Mouse (Mus musculus) adrenal gland, postnatal 36 days (tissue): ENCODE results near the gene Ube2d3. TPM values are rescaled to one million over a fixed set of nuclear protein-coding genes. Genes with fewer than 3 reads are reported as not detected.
"Not testable (repeated sequence)": the region's sequence is repeated elsewhere in the genome, so short reads cannot be mapped to it uniquely, and the experiment has no call there.

Experiments used
- DNase-seq, 2 experiments: peaks; one replicate each; pipeline ENCODE4 v3.0.0; 2021; ENCODE audit warnings: mixed read lengths in 1 of 2
- total RNA-seq, 2 experiments: library from RNA; stranded (reverse); gene quantifications; 2 replicates each; pipeline ENCODE4 v1.2.3; 2021

Gene Ube2d3
- total RNA-seq, 2 experiments from 2014 or later, result 409 to 423 TPM

DNA sequence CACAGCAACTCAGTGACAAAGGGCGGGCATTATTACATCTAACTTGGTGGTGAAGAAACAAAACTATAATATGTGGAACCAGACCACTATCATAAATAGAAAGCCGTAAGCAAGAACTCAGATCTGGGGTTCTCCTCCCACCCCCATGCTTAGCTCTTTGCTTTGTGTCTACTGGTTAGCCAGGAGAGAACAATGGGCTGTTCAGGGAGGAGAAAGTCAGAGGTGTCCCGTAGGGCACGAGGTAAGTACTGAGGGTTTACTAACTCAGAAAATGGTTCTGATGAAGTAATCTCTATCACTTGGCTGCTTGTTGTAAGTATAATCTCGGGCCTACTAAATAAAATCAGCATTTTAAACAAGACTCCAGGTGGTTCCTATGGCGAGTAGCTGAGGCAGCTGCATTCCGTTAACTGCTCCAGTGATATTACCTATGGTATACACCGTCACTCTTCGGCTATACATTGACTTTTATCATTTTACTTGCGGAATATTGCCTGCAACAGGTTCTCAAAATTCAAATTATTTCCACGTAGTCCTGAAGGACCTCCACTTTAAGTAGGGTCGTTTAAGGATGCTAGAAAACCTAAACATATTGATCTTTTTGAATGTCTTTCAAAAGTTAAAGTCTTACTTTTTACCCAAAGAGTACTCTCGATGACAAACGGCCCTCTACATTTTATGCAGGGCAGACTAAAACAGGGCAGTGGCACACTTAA lies 890 bp upstream of the Ube2d3 start:
- no peak for DNase-seq

GRCm38 (mm10) chr3:135438531-135438912 lies 573 bp downstream of the Ube2d3 start:
- peak; percentile 90 to 95 for DNase-seq

- DNase-seq, result peak; percentile 85 to 92
These were observed 1.1 kb downstream of the Ube2d3 start for GRCm38 (mm10) chr3:135438913-135439531.

DNA sequence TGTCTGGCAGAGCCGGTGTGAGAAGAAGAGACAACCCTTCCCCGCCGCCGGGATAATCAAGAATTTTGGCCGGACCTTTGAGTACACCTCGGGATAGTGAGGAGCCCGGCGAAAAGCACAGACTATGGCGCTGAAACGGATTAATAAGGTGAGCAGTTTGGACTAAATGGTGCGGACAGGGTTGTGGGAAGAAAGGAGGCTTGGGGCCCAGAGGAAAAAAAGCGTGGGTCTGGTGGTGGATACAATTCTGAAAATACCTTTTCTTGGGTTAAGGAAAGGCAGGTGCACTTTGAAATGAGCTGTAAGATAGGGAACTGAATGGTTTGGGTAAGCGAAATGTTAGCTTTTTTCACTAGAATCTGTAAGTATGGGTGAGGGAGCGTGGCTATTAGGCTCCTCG lies 1.7 kb downstream of the Ube2d3 start:
- no peak for DNase-seq

DNA sequence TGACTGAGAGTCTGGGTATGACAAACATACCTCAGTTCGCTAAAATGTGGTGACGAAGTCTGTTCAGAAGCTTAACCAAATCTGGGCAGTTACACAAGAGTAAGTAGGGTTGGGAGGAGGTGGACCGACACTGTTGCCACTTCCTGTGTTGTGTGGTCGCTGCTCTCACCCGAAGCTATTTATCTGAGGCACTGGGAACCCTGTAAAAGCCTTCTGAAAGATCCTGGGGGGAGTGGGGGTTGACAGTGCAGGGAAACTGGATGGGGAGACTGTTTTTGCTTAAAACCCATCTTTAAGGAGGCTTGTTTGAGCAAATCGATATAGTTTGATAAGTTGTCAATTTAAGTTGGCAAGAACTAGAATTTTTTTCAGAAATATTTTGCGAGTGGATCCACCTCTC lies 2.3 kb downstream of the Ube2d3 start:
- peak; percentile 35 to 47 for DNase-seq

DNA sequence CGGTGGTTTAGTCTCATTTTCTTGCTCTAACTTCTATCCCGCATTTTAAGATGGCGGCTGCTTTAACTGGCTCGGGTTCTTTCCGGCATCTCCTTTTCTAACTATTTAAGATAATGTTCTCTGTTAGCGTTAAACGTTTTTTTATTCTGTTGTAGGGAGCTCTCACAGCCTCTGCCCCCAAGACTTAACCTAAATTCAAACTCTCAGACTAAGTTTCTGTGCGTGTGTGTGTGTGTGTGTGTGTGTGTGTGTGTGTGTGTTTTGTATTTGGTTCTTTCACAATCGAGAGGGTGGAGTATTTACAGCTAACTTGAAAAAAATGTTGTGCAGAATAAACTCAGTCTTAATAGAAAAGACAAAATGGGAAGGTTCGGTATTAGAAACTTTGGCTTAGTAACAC lies 2.7 kb downstream of the Ube2d3 start:
- peak in 1 of 2 experiments; percentile 13 for DNase-seq

DNA sequence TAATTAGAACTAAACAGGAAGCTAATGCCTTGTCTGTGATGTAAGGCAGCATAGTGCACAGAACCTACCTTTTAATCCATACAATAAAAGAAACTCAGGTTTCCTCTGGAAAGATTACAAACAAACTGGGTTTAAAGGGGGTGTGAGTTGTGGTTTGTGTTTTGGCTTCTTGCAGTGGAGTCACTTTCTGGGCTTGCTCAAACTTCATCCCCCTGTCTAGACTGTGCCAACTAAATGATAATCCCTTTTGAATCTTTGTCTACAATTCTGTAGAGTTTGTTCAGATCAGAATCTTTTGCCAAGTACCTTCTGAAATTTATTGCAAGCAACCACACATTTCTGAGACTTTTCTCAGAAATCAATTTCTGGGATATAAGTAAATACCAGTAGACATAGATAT lies 7.0 kb downstream of the Ube2d3 start:
- DNase-seq, result no peak

GRCm38 (mm10) chr3:135458981-135459380 lies 21.0 kb downstream of the Ube2d3 start:
- DNase-seq, result no peak

DNA sequence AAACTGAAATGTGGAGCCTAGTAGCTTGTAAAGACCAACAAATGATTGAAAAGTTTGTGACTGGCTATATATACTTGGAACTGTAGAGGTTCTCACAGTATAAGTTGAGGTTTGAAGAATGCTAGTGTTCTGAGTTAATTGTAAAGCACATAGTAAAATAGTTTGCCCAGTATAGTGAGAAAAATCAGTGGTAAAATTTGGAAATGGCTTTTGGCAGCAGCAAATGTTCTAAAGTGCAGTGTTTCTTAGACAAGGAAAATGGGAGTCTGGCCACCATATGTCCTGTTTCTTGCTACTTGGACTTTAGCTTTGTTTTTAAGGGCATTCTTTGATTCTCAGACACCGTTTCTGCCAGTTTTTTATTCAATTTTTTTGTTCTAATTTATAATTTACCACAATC lies 30.5 kb downstream of the Ube2d3 start:
- DNase-seq, result no peak

DNA sequence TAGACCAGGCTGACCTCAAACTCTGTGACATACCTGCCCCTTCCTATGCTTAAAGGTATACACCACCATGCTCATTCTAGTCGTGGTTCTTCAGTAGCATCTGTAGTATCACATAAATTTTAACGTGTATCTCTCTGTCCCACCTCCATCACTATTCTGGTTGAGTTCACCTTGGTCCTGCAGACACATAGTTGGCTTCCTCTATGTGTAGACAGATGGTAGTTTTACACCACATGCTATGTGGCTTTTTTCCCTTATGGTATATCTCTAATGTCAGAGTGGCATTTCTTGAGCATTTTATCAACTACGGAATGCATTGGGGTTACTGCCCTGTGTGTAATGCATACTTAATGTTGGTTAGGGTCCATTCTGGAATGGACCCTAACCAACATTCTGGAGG lies 31.2 kb downstream of the Ube2d3 start:
- no peak for DNase-seq

DNA sequence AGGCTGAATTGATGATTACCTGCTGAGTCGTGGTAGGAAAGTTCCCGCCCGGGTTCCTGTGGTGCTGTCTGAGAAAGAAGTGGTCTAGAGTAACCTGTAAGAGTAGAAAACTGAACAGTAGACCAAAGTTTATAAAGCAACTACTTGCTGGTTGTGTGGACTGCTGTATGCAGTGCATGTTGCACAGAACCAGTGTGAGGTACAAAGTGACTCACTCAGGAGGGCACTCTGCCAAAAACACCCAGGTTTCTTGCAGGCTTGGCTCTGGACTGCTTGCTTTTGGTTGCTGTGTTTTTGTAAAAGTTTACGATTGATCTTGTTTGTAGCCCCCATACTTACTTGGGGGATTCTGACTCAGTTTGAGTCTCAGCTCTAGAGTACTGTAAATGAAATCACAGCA lies 32.0 kb downstream of the Ube2d3 start:
- DNase-seq, result peak; percentile 91 to 92

- DNase-seq, result no peak
These were observed 32.9 kb downstream of the Ube2d3 start for GRCm38 (mm10) chr3:135470823-135471222.

GRCm38 (mm10) chr3:135475025-135475424 lies 37.1 kb downstream of the Ube2d3 start:
- no peak for DNase-seq

GRCm38 (mm10) chr3:135476286-135476685 lies 38.3 kb downstream of the Ube2d3 start:
- DNase-seq, result no peak

- DNase-seq, result no peak
These were observed 39.0 kb downstream of the Ube2d3 start for GRCm38 (mm10) chr3:135476977-135477376.

DNA sequence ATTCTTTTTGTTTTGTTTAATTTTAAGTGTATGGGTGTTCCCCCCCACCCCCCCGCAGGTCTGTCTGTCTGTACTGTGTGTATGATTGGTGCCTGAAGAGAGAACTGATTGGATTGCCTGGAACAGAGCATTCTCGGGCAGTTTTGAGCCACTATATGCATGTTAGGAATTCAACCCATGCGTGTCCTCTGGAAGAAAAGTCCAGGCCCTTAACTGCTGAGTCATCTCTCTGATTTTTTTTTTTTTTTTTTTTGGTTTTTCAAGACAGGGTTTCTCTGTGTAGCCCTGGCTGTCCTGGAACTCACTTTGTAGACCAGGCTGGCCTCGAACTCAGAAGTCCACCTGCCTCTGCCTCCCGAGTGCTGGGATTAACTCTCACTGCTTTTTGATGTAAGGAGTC lies 41.1 kb downstream of the Ube2d3 start:
- DNase-seq, result not testable (repeated sequence)

GRCm38 (mm10) chr3:135480767-135481166 lies 42.8 kb downstream of the Ube2d3 start:
- DNase-seq, result no peak

DNA sequence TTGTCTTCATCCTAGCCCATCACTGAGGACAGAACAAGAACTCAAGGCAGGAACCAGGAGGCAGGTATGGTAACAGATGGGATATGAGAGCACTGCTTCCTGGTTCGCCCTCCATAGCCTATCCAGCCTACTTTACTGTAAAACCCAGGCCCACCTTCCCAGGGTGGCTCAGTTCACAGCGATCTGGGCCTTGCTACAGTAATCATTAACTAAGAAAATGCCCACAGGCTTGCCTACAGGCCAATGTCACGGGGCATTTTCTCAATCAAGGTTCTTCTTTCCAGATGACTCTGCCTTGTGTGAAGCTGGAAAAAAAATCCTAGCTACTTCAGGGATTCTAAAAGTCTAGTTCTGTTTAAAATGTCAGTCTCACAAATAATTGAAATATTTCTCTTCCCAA lies 43.7 kb downstream of the Ube2d3 start:
- DNase-seq, result no peak

GRCm38 (mm10) chr3:135484650-135485049 lies 46.7 kb downstream of the Ube2d3 start:
- not testable (repeated sequence) for DNase-seq

- peak; percentile 89 to 93 for DNase-seq
These were observed 47.4 kb downstream of the Ube2d3 start, which contains the start of gene Manba for GRCm38 (mm10) chr3:135485128-135485899. Gene Manba (plus strand): TSS chr3:135485611.

DNA sequence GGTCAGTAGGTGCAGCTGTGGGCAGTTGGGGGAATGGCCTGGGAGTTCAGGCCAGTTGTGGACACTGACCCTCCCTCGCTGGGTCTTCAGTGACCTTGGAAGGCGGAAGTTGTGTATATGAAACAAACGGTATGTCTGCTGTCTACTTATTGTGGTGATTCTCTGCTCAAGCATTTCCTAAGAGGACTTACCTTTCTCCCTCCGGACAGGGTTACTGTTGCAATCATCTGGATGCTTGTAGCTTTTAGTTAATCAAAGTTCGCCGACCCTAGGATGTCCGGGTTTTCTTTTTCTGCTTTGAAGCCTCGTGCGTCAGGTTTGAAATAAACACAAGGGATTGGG lies 47.9 kb downstream of the Ube2d3 start:
- no peak for DNase-seq

GRCm38 (mm10) chr3:135486351-135486750 lies 48.4 kb downstream of the Ube2d3 start:
- DNase-seq, result no peak

DNA sequence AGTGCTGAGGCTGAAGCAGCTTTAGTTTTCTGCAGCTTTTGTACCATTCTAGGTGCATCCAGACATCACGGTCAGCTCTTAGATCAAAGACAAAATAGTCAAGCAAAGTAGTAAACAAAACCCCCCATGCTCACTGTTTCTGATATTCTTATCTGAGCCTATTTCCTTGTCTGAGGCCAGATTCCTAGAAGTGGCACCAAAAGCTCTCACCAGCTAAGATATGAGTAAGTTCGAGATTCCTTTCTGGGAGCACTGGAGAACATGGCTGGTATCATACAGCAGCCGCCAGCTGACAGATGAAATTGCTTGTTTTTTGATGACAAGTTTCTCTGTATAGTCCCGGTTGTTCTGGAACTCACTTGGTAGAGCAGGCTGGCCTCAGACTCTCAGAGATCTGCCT lies 49.9 kb downstream of the Ube2d3 start:
- DNase-seq, result no peak
